Mouse (Mus musculus): ENCODE results near the gene Pqlc3. TPM values are rescaled to one million over a fixed set of nuclear protein-coding genes. Genes with fewer than 3 reads are reported as not detected.

Pqlc3 gene
- polyA plus RNA-seq, 1 experiment from 2014 or later, result 12.3 TPM

GRCm38 (mm10) chr12:17015711-17016110, 15.5 kb upstream of the Pqlc3 start:
- ATAC-seq (ENCODE audit: low read depth), result 0 out of 2 replicates have a peak, but pooled peaks have one; percentile 7
- no peak overlapping the region for H3K9ac ChIP-seq (ENCODE audit: low read depth, low read length)

GRCm38 (mm10) chr12:17012067-17012899, 12.1 kb upstream of the Pqlc3 start:
- Histone ChIP-seq H3K4me2 (ENCODE audit: low read depth, low read length) (no peak overlapping the region), H3K27me3 (replicated peaks; ENCODE audit: control insufficient read depth, insufficient read depth, low read length) (no peaks in the 10 kb centered on the region), H3K36me3 (ENCODE audit: control insufficient read depth, insufficient read depth, low read length) (no peaks in the 10 kb centered on the region), H3K4me1 (ENCODE audit: control insufficient read depth, insufficient read depth, low read length) (no peaks in the 10 kb centered on the region), H3K9me3 (ENCODE audit: control insufficient read depth, low read length) (0 out of 2 replicates have a peak, but pooled peaks cover 3% of the 10 kb centered on the region), H3K9ac (ENCODE audit: low read depth, low read length) (no peak overlapping the region), H3K27ac (replicated peaks; ENCODE audit: low read depth, low read length) (no peak overlapping the region), H3K4me3 (ENCODE audit: low read depth, low read length) (no peak overlapping the region)
- no peak for DNase-seq (ENCODE audit: low spot score)
- 69% methylated on average over 2 of the region's 2 CpGs for WGBS
- ATAC-seq (ENCODE audit: low read depth), result no peak

More at GRCm38 (mm10) chr12:17015711-17016110, 15.5 kb upstream of the Pqlc3 start:
- Histone ChIP-seq H3K27ac (replicated peaks; ENCODE audit: low read depth, low read length) (no peak overlapping the region), H3K36me3 (ENCODE audit: control insufficient read depth, insufficient read depth, low read length) (no peaks in the 10 kb centered on the region), H3K4me2 (ENCODE audit: low read depth, low read length) (no peak overlapping the region), H3K27me3 (replicated peaks; ENCODE audit: control insufficient read depth, insufficient read depth, low read length) (no peaks in the 10 kb centered on the region), H3K4me1 (ENCODE audit: control insufficient read depth, insufficient read depth, low read length) (no peaks in the 10 kb centered on the region), H3K9me3 (ENCODE audit: control insufficient read depth, low read length) (0 out of 2 replicates have a peak, but pooled peaks cover 3% of the 10 kb centered on the region), H3K4me3 (ENCODE audit: low read depth, low read length) (no peak overlapping the region)
- WGBS, result 53% methylated on average over 2 of the region's 2 CpGs
- DNase-seq (ENCODE audit: low spot score), result peak; percentile 75

- Histone ChIP-seq H3K4me3 (ENCODE audit: low read depth, low read length) (peak within 1 kb of the TSS; percentile 39), H3K9me3 (ENCODE audit: control insufficient read depth, low read length) (0 out of 2 replicates have a peak, but pooled peaks cover 3% of the 10 kb centered on the region), H3K27ac (replicated peaks; ENCODE audit: low read depth, low read length) (no peak within 1 kb of the TSS), H3K4me2 (ENCODE audit: low read depth, low read length) (peak within 1 kb of the TSS; percentile 59), H3K4me1 (ENCODE audit: control insufficient read depth, insufficient read depth, low read length) (no peaks in the 10 kb centered on the region), H3K27me3 (replicated peaks; ENCODE audit: control insufficient read depth, insufficient read depth, low read length) (no peaks in the 10 kb centered on the region), H3K9ac (ENCODE audit: low read depth, low read length) (peak within 1 kb of the TSS; percentile 48), H3K36me3 (ENCODE audit: control insufficient read depth, insufficient read depth, low read length) (no peaks in the 10 kb centered on the region)
- ATAC-seq (ENCODE audit: low read depth), result peak; percentile 80
- DNase-seq (ENCODE audit: low spot score), result peak; percentile 81
- WGBS, result 5% methylated on average over 29 of the region's 29 CpGs
Measured at GRCm38 (mm10) chr12:17011100-17011870, 11.1 kb upstream of the Pqlc3 start, which contains the start of gene 2410004P03Rik. 2410004P03Rik (minus strand) TSS chr12:17011727.

GRCm38 (mm10) chr12:17009466-17009865, 9.3 kb upstream of the Pqlc3 start:
- Histone ChIP-seq H3K36me3 (ENCODE audit: control insufficient read depth, insufficient read depth, low read length) (no peaks in the 10 kb centered on the region), H3K27ac (replicated peaks; ENCODE audit: low read depth, low read length) (no peak overlapping the region), H3K4me2 (ENCODE audit: low read depth, low read length) (no peak overlapping the region), H3K4me3 (ENCODE audit: low read depth, low read length) (no peak overlapping the region), H3K27me3 (replicated peaks; ENCODE audit: control insufficient read depth, insufficient read depth, low read length) (no peaks in the 10 kb centered on the region), H3K9ac (ENCODE audit: low read depth, low read length) (no peak overlapping the region), H3K9me3 (ENCODE audit: control insufficient read depth, low read length) (no peaks in the 10 kb centered on the region), H3K4me1 (ENCODE audit: control insufficient read depth, insufficient read depth, low read length) (no peaks in the 10 kb centered on the region)
- 96% methylated on average over 6 of the region's 6 CpGs for WGBS
- no peak for ATAC-seq (ENCODE audit: low read depth)
- no peak for DNase-seq (ENCODE audit: low spot score)

GRCm38 (mm10) chr12:17001211-17001610, 1.0 kb upstream of the Pqlc3 start:
- no peak overlapping the region for H3K27ac ChIP-seq (replicated peaks; ENCODE audit: low read depth, low read length)
- DNase-seq (ENCODE audit: low spot score), result no peak
- no peak for ATAC-seq (ENCODE audit: low read depth)
- WGBS, result 40% methylated on average over 4 of the region's 4 CpGs
- no peak overlapping the region for H3K4me3 ChIP-seq (ENCODE audit: low read depth, low read length)
- H3K4me2 ChIP-seq (ENCODE audit: low read depth, low read length), result no peak overlapping the region
- no peak overlapping the region for H3K9ac ChIP-seq (ENCODE audit: low read depth, low read length)
- no peaks in the 10 kb centered on the region for H3K9me3 ChIP-seq (ENCODE audit: control insufficient read depth, low read length)
- H3K4me1 ChIP-seq (ENCODE audit: control insufficient read depth, insufficient read depth, low read length), result peaks cover 8% of the 10 kb centered on the region
- H3K36me3 ChIP-seq (ENCODE audit: control insufficient read depth, insufficient read depth, low read length), result no peaks in the 10 kb centered on the region
- H3K27me3 ChIP-seq (replicated peaks; ENCODE audit: control insufficient read depth, insufficient read depth, low read length), result peaks cover 5% of the 10 kb centered on the region; the same call in 1 of the 2 replicates

GRCm38 (mm10) chr12:17000628-17001027, 420 bp upstream of the Pqlc3 start:
- Histone ChIP-seq H3K36me3 (ENCODE audit: control insufficient read depth, insufficient read depth, low read length) (peaks cover 3% of the 10 kb centered on the region; the same call in 1 of the 2 replicates), H3K4me3 (ENCODE audit: low read depth, low read length) (no peak overlapping the region), H3K27me3 (replicated peaks; ENCODE audit: control insufficient read depth, insufficient read depth, low read length) (peaks cover 5% of the 10 kb centered on the region; the same call in 1 of the 2 replicates), H3K4me2 (ENCODE audit: low read depth, low read length) (peak overlapping the region; percentile 64; the same call in 1 of the 2 replicates), H3K9me3 (ENCODE audit: control insufficient read depth, low read length) (no peaks in the 10 kb centered on the region), H3K4me1 (ENCODE audit: control insufficient read depth, insufficient read depth, low read length) (peaks cover 8% of the 10 kb centered on the region), H3K9ac (ENCODE audit: low read depth, low read length) (no peak overlapping the region), H3K27ac (replicated peaks; ENCODE audit: low read depth, low read length) (no peak overlapping the region)
- ATAC-seq (ENCODE audit: low read depth) (no peak), DNase-seq (ENCODE audit: low spot score) (no peak)
- WGBS, result 48% methylated on average over 6 of the region's 6 CpGs

- no peak for DNase-seq (ENCODE audit: low spot score)
- ATAC-seq (ENCODE audit: low read depth), result no peak
- H3K27me3 ChIP-seq (replicated peaks; ENCODE audit: control insufficient read depth, insufficient read depth, low read length), result peaks cover 5% of the 10 kb centered on the region; the same call in 1 of the 2 replicates
- no peaks in the 10 kb centered on the region for H3K9me3 ChIP-seq (ENCODE audit: control insufficient read depth, low read length)
- peak overlapping the region; percentile 63; the same call in 1 of the 2 replicates for H3K9ac ChIP-seq (ENCODE audit: low read depth, low read length)
- peak overlapping the region; percentile 64 for H3K4me3 ChIP-seq (ENCODE audit: low read depth, low read length)
- peak overlapping the region; percentile 64 for H3K4me2 ChIP-seq (ENCODE audit: low read depth, low read length)
- H3K4me1 ChIP-seq (ENCODE audit: control insufficient read depth, insufficient read depth, low read length), result peaks cover 8% of the 10 kb centered on the region
- WGBS, result 3% methylated on average over 10 of the region's 10 CpGs
- peaks cover 7% of the 10 kb centered on the region; the same call in 1 of the 2 replicates for H3K36me3 ChIP-seq (ENCODE audit: control insufficient read depth, insufficient read depth, low read length)
- H3K27ac ChIP-seq (replicated peaks; ENCODE audit: low read depth, low read length), result peak overlapping the region; percentile 10; the same call in 1 of the 2 replicates
Measured at GRCm38 (mm10) chr12:16999146-16999545, 1.1 kb downstream of the Pqlc3 start.

GRCm38 (mm10) chr12:16996886-16997462, 3.2 kb downstream of the Pqlc3 start:
- no peaks in the 10 kb centered on the region for H3K9me3 ChIP-seq (ENCODE audit: control insufficient read depth, low read length)
- no peak overlapping the region for H3K4me2 ChIP-seq (ENCODE audit: low read depth, low read length)
- ATAC-seq (ENCODE audit: low read depth) (0 out of 2 replicates have a peak, but pooled peaks have one; percentile 2), DNase-seq (ENCODE audit: low spot score) (peak; percentile 34)
- 77% methylated on average over 5 of the region's 5 CpGs for WGBS
- H3K27me3 ChIP-seq (replicated peaks; ENCODE audit: control insufficient read depth, insufficient read depth, low read length), result peaks cover 5% of the 10 kb centered on the region; the same call in 1 of the 2 replicates
- H3K4me1 ChIP-seq (ENCODE audit: control insufficient read depth, insufficient read depth, low read length), result peaks cover 8% of the 10 kb centered on the region
- peaks cover 7% of the 10 kb centered on the region; the same call in 1 of the 2 replicates for H3K36me3 ChIP-seq (ENCODE audit: control insufficient read depth, insufficient read depth, low read length)
- H3K9ac ChIP-seq (ENCODE audit: low read depth, low read length), result no peak overlapping the region
- H3K27ac ChIP-seq (replicated peaks; ENCODE audit: low read depth, low read length), result no peak overlapping the region
- H3K4me3 ChIP-seq (ENCODE audit: low read depth, low read length), result no peak overlapping the region

All from embryonic facial prominence, embryonic 14.5 days (tissue).